Mouse (Mus musculus): ENCODE data around the gene Cda.

GRCm38 (mm10) chr4:138313021-138313420, 54.8 kb downstream of the Cda start:
- TF ChIP-seq CTCF (IDR thresholded peaks at IDR 0.05; ENCODE audit: insufficient read depth, low read depth, low read length) (no peak), POLR2A (IDR thresholded peaks at IDR 0.05; ENCODE audit: insufficient read depth, low read depth, low read length) (no peak)

All from olfactory bulb, adult 2 months (tissue).